Mouse (Mus musculus) thymus, adult 2 months (tissue): Measurements from ENCODE around the gene Tmem115.

Experiments used
- CTCF ChIP-seq: fragments of 200-500 bp; IDR thresholded peaks from 2 replicates; pipeline ENCODE4 v1.5.1; 2012; ENCODE audit warnings: mild to moderate bottlenecking, control low read depth, low read length, moderate library complexity, borderline replicate concordance; ENCODE audit not compliant: control insufficient read depth, poor library complexity, insufficient read depth; ENCODE audit errors: extremely low read depth
- POLR2A ChIP-seq: fragments of 200-500 bp; IDR thresholded peaks from 2 replicates; pipeline ENCODE4 v1.6.1; 2012; ENCODE audit warnings: mild to moderate bottlenecking, low read length, control low read depth, moderate library complexity; ENCODE audit not compliant: control insufficient read depth, poor library complexity, insufficient read depth; ENCODE audit errors: extremely low read depth

DNA sequence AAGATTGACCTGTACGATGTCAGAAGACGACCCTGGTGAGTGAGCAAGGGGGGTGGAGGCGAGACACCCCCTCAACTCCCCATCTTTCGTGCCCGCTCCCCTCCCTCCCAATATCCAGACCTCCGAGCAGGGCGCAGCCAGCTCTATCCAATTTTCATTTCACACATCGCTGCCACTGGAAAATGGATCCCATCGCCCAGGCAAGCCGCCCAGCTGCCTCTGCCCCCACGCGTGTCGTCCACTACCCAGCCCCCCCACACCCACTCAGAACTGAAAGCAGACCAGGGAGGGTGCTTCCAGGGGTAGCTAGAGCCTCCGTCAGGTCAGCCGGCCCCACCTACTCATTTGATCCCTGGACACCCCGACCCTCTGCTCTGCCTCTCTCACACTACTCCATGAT lies 21.4 kb upstream of the Tmem115 start:
- no peak for TF ChIP-seq CTCF
- no peak for TF ChIP-seq POLR2A
